Mouse (Mus musculus) ES-E14 (cell line): ENCODE measurements around the gene Msx2. TPM values are rescaled to one million over a fixed set of nuclear protein-coding genes. Genes with fewer than 3 reads are reported as not detected.

Experiments
- DNase-seq: peaks from one replicate; pipeline ENCODE4 v3.0.0-alpha.2; 2013; ENCODE audit warnings: low read depth, low spot score
- H3K27ac ChIP-seq: 2 replicates; pipeline ENCODE4 v1.5.1; 2012; ENCODE audit warnings: low read depth, mild to moderate bottlenecking, low read length, moderate library complexity, mixed read lengths; ENCODE audit not compliant: poor library complexity, insufficient read depth, severe bottlenecking
- H3K36me3 ChIP-seq: 2 replicates; pipeline ENCODE4 v1.6.1; 2012; ENCODE audit warnings: mild to moderate bottlenecking, low read length, moderate library complexity, mixed read lengths; ENCODE audit not compliant: control insufficient read depth, poor library complexity, insufficient read depth, severe bottlenecking
- H3K4me1 ChIP-seq, 2 experiments: fragments of 150-350 bp in 1 of 2; sonication (generic) in 1 of 2; 2 replicates each; pipeline ENCODE4 v1.6.1; 2012; ENCODE audit warnings: low read length in 2 of 2, mild to moderate bottlenecking in 1 of 2, mixed read lengths in 1 of 2; ENCODE audit not compliant: control insufficient read depth in 2 of 2, insufficient read depth in 2 of 2, poor library complexity in 1 of 2
- H3K4me3 ChIP-seq, 2 experiments: fragments of 150-350 bp in 1 of 2; sonication (generic) in 1 of 2; 2 replicates each; pipeline ENCODE4 v1.5.1; 2012; ENCODE audit warnings: low read length in 2 of 2, low read depth in 1 of 2, mild to moderate bottlenecking in 1 of 2, mixed read lengths in 1 of 2; ENCODE audit not compliant: insufficient read depth in 1 of 2, poor library complexity in 1 of 2, severe bottlenecking in 1 of 2
- H3K9ac ChIP-seq: 2 replicates; pipeline ENCODE4 v1.6.1; 2012; ENCODE audit warnings: low read depth, mild to moderate bottlenecking, low read length, mixed read lengths; ENCODE audit not compliant: poor library complexity, insufficient read depth, severe bottlenecking
- H3K9me3 ChIP-seq: fragments of 150-350 bp; sonication (generic); 2 replicates; pipeline ENCODE4 v1.6.1; 2012; ENCODE audit warnings: low read depth, mild to moderate bottlenecking, low read length; ENCODE audit not compliant: control insufficient read depth, insufficient read depth
- CHD2 ChIP-seq: IDR thresholded peaks from 2 replicates; pipeline ENCODE4 v1.6.1; 2014; ENCODE audit warnings: mild to moderate bottlenecking, low read depth, low read length, inconsistent platforms
- HCFC1 ChIP-seq: IDR thresholded peaks from 2 replicates; pipeline ENCODE4 v1.6.1; 2012; ENCODE audit warnings: low read length, inconsistent platforms, borderline replicate concordance; ENCODE audit not compliant: insufficient read depth
- MAFK ChIP-seq: IDR thresholded peaks from 2 replicates; pipeline ENCODE4 v1.6.1; 2014; ENCODE audit warnings: mild to moderate bottlenecking, low read depth, low read length, inconsistent platforms; ENCODE audit not compliant: insufficient read depth
- ZC3H11A ChIP-seq: IDR thresholded peaks from 2 replicates; pipeline ENCODE4 v1.6.1; 2012; ENCODE audit warnings: low read depth, mild to moderate bottlenecking, inconsistent platforms, low read length, borderline replicate concordance
- ZNF384 ChIP-seq: IDR thresholded peaks from 2 replicates; pipeline ENCODE4 v1.6.1; 2012; ENCODE audit warnings: low read depth, low read length, inconsistent platforms
- in situ Hi-C, 2 experiments: fragments of 600-800 bp; cut with MboI; formaldehyde crosslinking; loops; one replicate each; pipeline ENCODE4 v1.15.1; 2025; ENCODE audit warnings: low sequenced_read_pairs in 2 of 2, inconsistent platforms in 1 of 2; ENCODE audit not compliant: unreplicated experiment in 2 of 2
- total RNA-seq: library from RNA; depleted of rRNA; stranded (reverse); fragments of 300-350 nt; gene quantifications from 2 replicates; pipeline ENCODE4 v1.2.3, GENCODE M21; 2012

Gene Msx2
- total RNA-seq, 1 experiment, result 3.7 TPM

DNA sequence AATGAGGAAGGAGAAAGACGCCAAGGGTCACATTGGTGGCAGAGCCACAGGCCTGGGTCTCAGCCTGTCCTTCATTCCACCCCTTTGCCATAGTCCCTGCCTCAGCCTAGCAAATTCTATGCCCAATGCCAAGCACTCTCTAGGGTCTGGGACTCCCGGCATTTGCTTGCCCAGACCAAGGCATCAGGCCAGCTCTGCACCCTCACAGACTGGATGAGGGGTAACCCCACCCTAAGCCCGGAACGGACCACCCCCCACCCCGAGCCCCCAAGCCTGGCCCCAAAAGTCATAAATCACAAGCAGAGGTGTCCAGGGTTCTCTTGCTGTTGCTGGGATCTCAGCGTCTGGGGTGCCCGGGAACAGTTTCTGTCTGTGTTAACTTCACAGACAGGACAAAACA lies 9.8 kb downstream of the Msx2 start:
- in situ Hi-C loops, result no loop called here
- DNase-seq, result no peak
- no peaks in the 10 kb centered on the region for H3K9me3 ChIP-seq
- no peak for TF ChIP-seq HCFC1
- TF ChIP-seq MAFK, result no peak
- TF ChIP-seq ZC3H11A, result no peak
- TF ChIP-seq ZNF384, result no peak
- TF ChIP-seq CHD2, result no peak
- no peaks in the 10 kb centered on the region for H3K36me3 ChIP-seq
- H3K4me1 ChIP-seq, result peaks cover 0 to 16% of the 10 kb centered on the region in 2 experiments; a peak in 2 of 4 replicates
- no peak overlapping the region for H3K9ac ChIP-seq
- H3K4me3 ChIP-seq, result no peak overlapping the region
- H3K27ac ChIP-seq, result no peak overlapping the region

GRCm38 (mm10) chr13:53462649-53462970 lies 10.3 kb downstream of the Msx2 start:
- in situ Hi-C loops, result no loop called here
- Histone ChIP-seq H3K36me3 (no peaks in the 10 kb centered on the region), H3K4me1 (peaks cover 0 to 14% of the 10 kb centered on the region in 2 experiments; a peak in 2 of 4 replicates), H3K9ac (peak overlapping the region; percentile 43; the same call in 1 of the 2 replicates), H3K27ac (no peak overlapping the region), H3K9me3 (no peaks in the 10 kb centered on the region), H3K4me3 (peak overlapping the region; percentile 51 to 58)
- TF ChIP-seq MAFK, result no peak
- TF ChIP-seq ZC3H11A, result no peak
- TF ChIP-seq ZNF384, result no peak
- no peak for TF ChIP-seq CHD2
- no peak for TF ChIP-seq HCFC1
- no peak for DNase-seq

- no peak for DNase-seq
- TF ChIP-seq CHD2 (no peak), ZNF384 (no peak), ZC3H11A (no peak), MAFK (no peak), HCFC1 (no peak)
- in situ Hi-C loops, result no loop called here
- no peaks in the 10 kb centered on the region for H3K9me3 ChIP-seq
- no peaks in the 10 kb centered on the region for H3K36me3 ChIP-seq
- 0 out of 2 replicates have a peak overlapping the region, but pooled peaks have one; percentile 41 for H3K27ac ChIP-seq
- peak overlapping the region; percentile 51 to 58 for H3K4me3 ChIP-seq
- peak overlapping the region; percentile 43; the same call in 1 of the 2 replicates for H3K9ac ChIP-seq
- peaks cover 0 to 14% of the 10 kb centered on the region in 2 experiments; a peak in 2 of 4 replicates for H3K4me1 ChIP-seq
Measured at GRCm38 (mm10) chr13:53461855-53462648, 10.8 kb downstream of the Msx2 start.

GRCm38 (mm10) chr13:53461346-53461745 lies 11.5 kb downstream of the Msx2 start:
- Histone ChIP-seq H3K9ac (no peak overlapping the region), H3K4me3 (peak overlapping the region in 1 of 2 experiments; percentile 58; a peak in 1 of 4 replicates), H3K27ac (no peak overlapping the region), H3K36me3 (no peaks in the 10 kb centered on the region), H3K9me3 (no peaks in the 10 kb centered on the region), H3K4me1 (peaks cover 0 to 14% of the 10 kb centered on the region in 2 experiments; a peak in 2 of 4 replicates)
- TF ChIP-seq HCFC1, result no peak
- TF ChIP-seq CHD2, result no peak
- TF ChIP-seq MAFK, result no peak
- no peak for TF ChIP-seq ZNF384
- no peak for TF ChIP-seq ZC3H11A
- DNase-seq, result peak; percentile 92
- in situ Hi-C loops, result no loop called here
